Mouse (Mus musculus) ES-E14 (cell line): ENCODE measurements at regions not wholly inside any gene's neighbourhood (a gene's known extent, or its start where the extent isn't known, plus 50 kb on each side); places are given as distances from the start of the nearest gene placed in this dataset.

Source experiments
- MAFK ChIP-seq: IDR thresholded peaks from 2 replicates; pipeline ENCODE4 v1.6.1; 2014; ENCODE audit warnings: mild to moderate bottlenecking, low read depth, low read length, inconsistent platforms; ENCODE audit not compliant: insufficient read depth
- ZNF384 ChIP-seq: IDR thresholded peaks from 2 replicates; pipeline ENCODE4 v1.6.1; 2012; ENCODE audit warnings: low read depth, low read length, inconsistent platforms

- TF ChIP-seq ZNF384 (no peak), MAFK (no peak)
Measured at GRCm38 (mm10) chr3:149313217-149313616, 322.9 kb upstream of the Adgrl2 start.
